Mouse (Mus musculus): ENCODE measurements around the gene Unc119b. TPM values are rescaled to one million over a fixed set of nuclear protein-coding genes. Genes with fewer than 3 reads are reported as not detected.
"Not testable (repeated sequence)": the region's sequence is repeated elsewhere in the genome, so short reads cannot be mapped to it uniquely, and the experiment has no call there.

The Unc119b gene
- polyA plus RNA-seq, 1 experiment from 2014 or later: 47.1 TPM

- H3K4me3 ChIP-seq: no peak overlapping the region
- H3K9me3 ChIP-seq: no peaks in the 10 kb centered on the region
- no peaks in the 10 kb centered on the region for H3K4me1 ChIP-seq
- 88% methylated on average over 9 of the region's 9 CpGs for WGBS
- ATAC-seq (ENCODE audit: low FRiP score, low read depth): no peak
- no peaks in the 10 kb centered on the region for H3K27me3 ChIP-seq
- H3K27ac ChIP-seq: no peak overlapping the region
- H3K4me2 ChIP-seq (replicated peaks): no peak overlapping the region
- H3K36me3 ChIP-seq: peaks cover 81% of the 10 kb centered on the region
- H3K9ac ChIP-seq: no peak overlapping the region
These were observed 34.8 kb downstream of the Unc119b start for GRCm38 (mm10) chr5:115099991-115100390.

- no peak for ATAC-seq (ENCODE audit: low FRiP score, low read depth)
- H3K9me3 ChIP-seq: no peaks in the 10 kb centered on the region
- H3K4me2 ChIP-seq (replicated peaks): no peak overlapping the region
- H3K4me3 ChIP-seq: no peak overlapping the region
- no peaks in the 10 kb centered on the region for H3K27me3 ChIP-seq
- no peak overlapping the region for H3K9ac ChIP-seq
- H3K27ac ChIP-seq: no peak overlapping the region
- peaks cover 83% of the 10 kb centered on the region for H3K36me3 ChIP-seq
- no peaks in the 10 kb centered on the region for H3K4me1 ChIP-seq
- 84% methylated on average over 5 of the region's 5 CpGs for WGBS
These were observed 35.2 kb downstream of the Unc119b start for GRCm38 (mm10) chr5:115099530-115099929.

- Histone ChIP-seq H3K4me2 (replicated peaks) (no peak within 1 kb of the TSS), H3K27me3 (no peaks in the 10 kb centered on the region), H3K9me3 (no peaks in the 10 kb centered on the region), H3K27ac (no peak within 1 kb of the TSS), H3K4me3 (no peak within 1 kb of the TSS), H3K9ac (no peak within 1 kb of the TSS), H3K4me1 (no peaks in the 10 kb centered on the region), H3K36me3 (peaks cover 75% of the 10 kb centered on the region)
- 96% methylated on average over 8 of the region's 8 CpGs for WGBS
- no peak for ATAC-seq (ENCODE audit: low FRiP score, low read depth)
These were observed 36.6 kb downstream of the Unc119b start, which contains the start of gene Gm10401 for GRCm38 (mm10) chr5:115098195-115098594. Gene Gm10401, minus strand, starts transcription at chr5:115098295.

- Histone ChIP-seq H3K4me3 (no peak overlapping the region), H3K4me2 (replicated peaks) (no peak overlapping the region), H3K9ac (no peak overlapping the region), H3K9me3 (no peaks in the 10 kb centered on the region), H3K27me3 (no peaks in the 10 kb centered on the region), H3K27ac (no peak overlapping the region), H3K4me1 (no peaks in the 10 kb centered on the region), H3K36me3 (peaks cover 89% of the 10 kb centered on the region)
- no peak for ATAC-seq (ENCODE audit: low FRiP score, low read depth)
- WGBS: 84% methylated on average over 6 of the region's 6 CpGs
These were observed 43.0 kb downstream of the Unc119b start for GRCm38 (mm10) chr5:115091776-115092175.

GRCm38 (mm10) chr5:115091015-115091414, 43.8 kb downstream of the Unc119b start:
- H3K36me3 ChIP-seq: peaks cover 89% of the 10 kb centered on the region
- no peak for ATAC-seq (ENCODE audit: low FRiP score, low read depth)
- WGBS: 73% methylated on average over 3 of the region's 3 CpGs

GRCm38 (mm10) chr5:115089592-115090268, 45.0 kb downstream of the Unc119b start:
- no peak overlapping the region for H3K9ac ChIP-seq
- H3K27me3 ChIP-seq: no peaks in the 10 kb centered on the region
- H3K4me1 ChIP-seq: no peaks in the 10 kb centered on the region
- ATAC-seq (ENCODE audit: low FRiP score, low read depth): no peak
- no peak overlapping the region for H3K4me2 ChIP-seq (replicated peaks)
- 91% methylated on average over 5 of the region's 5 CpGs for WGBS
- H3K4me3 ChIP-seq: no peak overlapping the region
- H3K9me3 ChIP-seq: no peaks in the 10 kb centered on the region
- H3K36me3 ChIP-seq: peaks cover 86% of the 10 kb centered on the region
- H3K27ac ChIP-seq: no peak overlapping the region

More at GRCm38 (mm10) chr5:115091015-115091414, 43.8 kb downstream of the Unc119b start:
- Histone ChIP-seq H3K4me1 (no peaks in the 10 kb centered on the region), H3K9me3 (no peaks in the 10 kb centered on the region), H3K9ac (no peak overlapping the region), H3K27me3 (no peaks in the 10 kb centered on the region), H3K4me2 (replicated peaks) (no peak overlapping the region), H3K27ac (no peak overlapping the region), H3K4me3 (no peak overlapping the region)

GRCm38 (mm10) chr5:115085675-115086074, 49.1 kb downstream of the Unc119b start:
- Histone ChIP-seq H3K4me2 (replicated peaks) (no peak overlapping the region), H3K4me1 (no peaks in the 10 kb centered on the region), H3K27ac (no peak overlapping the region), H3K36me3 (peaks cover 91% of the 10 kb centered on the region), H3K4me3 (no peak overlapping the region), H3K9ac (no peak overlapping the region), H3K9me3 (no peaks in the 10 kb centered on the region), H3K27me3 (no peaks in the 10 kb centered on the region)
- ATAC-seq (ENCODE audit: low FRiP score, low read depth): no peak
- 97% methylated on average over 2 of the region's 2 CpGs for WGBS

GRCm38 (mm10) chr5:115083492-115083891, 51.3 kb downstream of the Unc119b start:
- no peaks in the 10 kb centered on the region for H3K4me1 ChIP-seq
- WGBS: 81% methylated on average over 6 of the region's 6 CpGs
- no peak overlapping the region for H3K4me3 ChIP-seq
- H3K27me3 ChIP-seq: no peaks in the 10 kb centered on the region
- H3K4me2 ChIP-seq (replicated peaks): no peak overlapping the region
- peaks cover 69% of the 10 kb centered on the region for H3K36me3 ChIP-seq
- no peak for ATAC-seq (ENCODE audit: low FRiP score, low read depth)
- H3K27ac ChIP-seq: no peak overlapping the region
- H3K9me3 ChIP-seq: no peaks in the 10 kb centered on the region
- no peak overlapping the region for H3K9ac ChIP-seq

- Histone ChIP-seq H3K9ac (no peak overlapping the region), H3K36me3 (peaks cover 51% of the 10 kb centered on the region), H3K4me1 (no peaks in the 10 kb centered on the region), H3K27ac (no peak overlapping the region), H3K9me3 (no peaks in the 10 kb centered on the region), H3K27me3 (no peaks in the 10 kb centered on the region), H3K4me2 (replicated peaks) (no peak overlapping the region), H3K4me3 (no peak overlapping the region)
- ATAC-seq (ENCODE audit: low FRiP score, low read depth): no peak
- WGBS: 82% methylated on average over 5 of the region's 5 CpGs
These were observed 53.1 kb downstream of the Unc119b start for GRCm38 (mm10) chr5:115081636-115082035.

GRCm38 (mm10) chr5:115076144-115076901, 58.5 kb downstream of the Unc119b start:
- 60% methylated on average over 5 of the region's 5 CpGs for WGBS
- no peak overlapping the region for H3K27ac ChIP-seq
- no peak overlapping the region for H3K4me2 ChIP-seq (replicated peaks)
- no peaks in the 10 kb centered on the region for H3K9me3 ChIP-seq
- no peak overlapping the region for H3K4me3 ChIP-seq
- H3K27me3 ChIP-seq: no peaks in the 10 kb centered on the region
- H3K9ac ChIP-seq: no peak overlapping the region
- H3K36me3 ChIP-seq: peaks cover 22% of the 10 kb centered on the region
- no peak for ATAC-seq (ENCODE audit: low FRiP score, low read depth)
- H3K4me1 ChIP-seq: peaks cover 20% of the 10 kb centered on the region

GRCm38 (mm10) chr5:115074749-115075148, 60.0 kb downstream of the Unc119b start:
- Histone ChIP-seq H3K9me3 (no peaks in the 10 kb centered on the region), H3K4me1 (peaks cover 23% of the 10 kb centered on the region), H3K27me3 (no peaks in the 10 kb centered on the region), H3K9ac (no peak overlapping the region), H3K36me3 (peaks cover 20% of the 10 kb centered on the region), H3K4me3 (no peak overlapping the region), H3K27ac (no peak overlapping the region), H3K4me2 (replicated peaks) (no peak overlapping the region)
- ATAC-seq (ENCODE audit: low FRiP score, low read depth): no peak
- 71% methylated on average over 4 of the region's 4 CpGs for WGBS

- Histone ChIP-seq H3K36me3 (peaks cover 20% of the 10 kb centered on the region), H3K4me1 (peaks cover 23% of the 10 kb centered on the region)
- H3K4me2 ChIP-seq (replicated peaks); H3K9me3 ChIP-seq; ATAC-seq (ENCODE audit: low FRiP score, low read depth); H3K27me3 ChIP-seq; H3K9ac ChIP-seq; H3K27ac ChIP-seq; H3K4me3 ChIP-seq: not testable (repeated sequence)
- WGBS: 31% methylated on average over 8 of the region's 8 CpGs
These were observed 61.5 kb downstream of the Unc119b start for GRCm38 (mm10) chr5:115073306-115073705.

Data from limb, embryonic 13.5 days (tissue).